Mouse (Mus musculus) liver, postnatal 0 days (tissue): ENCODE results near the gene Nucb2.

ENCODE experiments used
- CTCF ChIP-seq: sonication (generic); IDR thresholded peaks from 2 replicates; pipeline ENCODE4 v1.5.1; 2016; ENCODE audit warnings: antibody characterized with exemption, low read depth
- EP300 ChIP-seq: IDR thresholded peaks from 2 replicates; pipeline ENCODE4 v1.6.1; 2016; ENCODE audit warnings: antibody characterized with exemption, low read depth, mild to moderate bottlenecking

GRCm38 (mm10) chr7:116456964-116457363 is 47.2 kb upstream of the Nucb2 start:
- no peak for TF ChIP-seq CTCF
- TF ChIP-seq EP300 = no peak
